Mouse (Mus musculus) right cerebral cortex, adult 18-20 months (tissue): Measurements from ENCODE around the gene Gm45717.
"Not testable (repeated sequence)": the region's sequence is repeated elsewhere in the genome, so short reads cannot be mapped to it uniquely, and the experiment has no call there.

Source experiments
- DNase-seq: peaks from one replicate; pipeline ENCODE4 v3.0.0; 2022; ENCODE audit warnings: mixed read lengths

The Gm45717 gene

DNA sequence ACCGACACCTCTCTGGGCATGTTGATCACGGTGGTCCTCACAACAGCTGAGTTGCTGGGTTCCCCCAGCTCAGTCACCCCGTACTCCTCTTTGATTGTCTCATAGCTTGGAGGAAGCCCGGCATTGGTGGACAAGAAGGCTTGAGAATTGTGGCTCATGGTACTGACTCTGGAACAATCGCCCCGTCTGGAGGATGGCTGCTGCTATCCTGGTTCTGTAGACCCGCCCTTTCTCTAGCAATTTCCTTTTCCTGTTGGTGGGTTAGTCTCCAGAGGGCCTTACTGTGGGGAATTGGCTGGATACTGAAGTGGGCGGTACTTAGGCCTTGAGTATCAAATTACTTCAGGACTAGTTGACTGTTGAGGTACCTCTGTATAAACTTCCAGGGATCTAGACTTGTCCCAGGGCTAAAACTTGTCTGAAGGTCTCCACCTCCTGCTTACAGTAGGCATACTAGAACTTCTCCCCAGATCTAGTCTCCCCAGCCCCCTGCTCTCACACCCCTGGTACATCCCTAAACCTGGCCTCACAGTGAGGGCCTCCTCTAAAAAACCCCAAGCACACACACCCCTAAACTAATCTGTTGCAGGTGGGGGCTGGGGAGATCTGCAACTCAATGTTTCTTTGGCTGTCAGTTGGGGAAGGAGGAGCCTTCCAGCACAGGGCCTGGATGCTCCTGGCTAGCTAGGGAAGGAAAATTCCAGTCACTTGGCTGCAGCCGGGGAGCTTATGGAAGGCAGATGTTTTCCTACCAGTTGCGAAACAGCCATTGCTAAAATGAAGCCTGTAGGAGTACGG is at the start of gene Gm45717, which contains the start of gene Ifitm2:
Gene Gm45717 (minus strand): TSS at position 180 of the 798 bp plus-strand sequence.
Gene Ifitm2 (minus strand): TSS at position 230 of the 798 bp plus-strand sequence.
- DNase-seq: peak; percentile 74

DNA sequence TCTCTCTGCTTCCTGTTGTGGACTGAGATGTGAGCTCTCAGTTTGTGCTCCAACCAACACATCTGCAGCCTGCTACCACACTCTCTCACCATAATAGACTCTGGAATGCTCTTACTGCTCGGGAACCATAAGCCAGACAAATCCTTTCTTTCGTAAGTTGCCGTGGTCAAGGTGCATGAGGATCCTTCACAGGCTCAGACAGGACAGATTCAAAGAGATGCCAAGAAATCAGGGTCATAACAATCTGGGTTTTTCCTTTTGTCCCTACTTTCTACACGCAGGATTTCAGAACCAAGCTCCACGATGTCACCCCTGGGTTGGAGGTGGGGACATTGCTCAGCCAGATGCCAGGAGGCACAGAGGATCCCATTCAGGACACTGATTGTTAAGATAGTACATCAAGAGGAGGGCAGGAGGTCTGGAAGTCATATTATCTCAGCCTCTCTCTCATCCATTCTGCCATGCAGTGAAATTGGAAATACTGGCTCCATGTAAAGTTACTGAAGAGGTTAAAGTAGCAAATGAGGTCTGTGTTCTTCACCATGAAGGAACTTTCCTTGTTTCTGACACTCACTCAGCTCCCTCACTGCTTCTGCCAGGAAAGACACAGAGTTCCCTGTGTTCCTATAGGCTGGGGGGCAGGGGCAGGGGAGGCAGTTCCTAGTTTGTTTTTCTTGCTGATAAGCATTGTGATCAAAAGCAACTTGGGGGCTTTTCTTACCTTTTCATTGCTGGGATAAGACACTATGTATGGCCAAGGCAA is 47.7 kb upstream of the Gm45717 start:
- no peak for DNase-seq

DNA sequence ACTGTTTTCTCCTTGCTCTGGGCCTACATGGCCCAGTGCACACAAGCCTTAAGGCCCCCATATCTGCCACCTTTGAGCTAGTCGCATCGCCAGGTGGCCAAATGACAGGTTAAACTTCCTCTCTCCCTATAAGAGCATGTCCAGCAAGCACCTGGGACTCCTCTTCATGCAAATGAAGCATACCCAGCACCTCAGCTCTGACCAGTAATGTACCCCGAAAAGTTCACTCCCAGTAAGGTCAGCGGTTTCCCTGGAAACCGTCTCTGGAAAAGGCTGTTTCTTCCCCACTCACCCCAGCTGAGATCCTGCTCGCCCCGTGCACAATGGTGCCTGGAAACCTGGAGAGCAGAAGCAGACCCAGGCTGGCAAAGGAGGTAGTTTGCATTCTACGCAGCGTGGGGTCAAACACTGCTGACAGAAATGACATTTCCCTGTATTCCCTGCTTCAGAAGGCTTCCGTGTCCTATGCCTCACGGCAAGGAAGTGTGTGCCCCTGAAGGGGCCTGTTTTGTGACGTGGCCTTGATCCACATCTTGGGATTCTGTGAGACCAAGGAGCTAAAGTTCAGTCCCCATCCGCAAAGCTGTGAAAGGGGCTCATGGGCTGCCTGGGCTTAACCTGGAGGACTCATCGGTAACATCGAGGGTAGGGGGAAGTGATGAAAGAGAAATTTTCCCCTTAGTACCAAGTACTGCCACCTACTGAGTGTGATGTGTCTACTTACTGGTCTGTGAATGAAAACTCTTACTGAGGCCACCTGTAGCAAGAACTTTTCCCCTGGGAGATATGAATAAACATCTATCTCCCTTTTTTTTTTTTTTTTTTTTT is 45.4 kb upstream of the Gm45717 start:
- no peak for DNase-seq

DNA sequence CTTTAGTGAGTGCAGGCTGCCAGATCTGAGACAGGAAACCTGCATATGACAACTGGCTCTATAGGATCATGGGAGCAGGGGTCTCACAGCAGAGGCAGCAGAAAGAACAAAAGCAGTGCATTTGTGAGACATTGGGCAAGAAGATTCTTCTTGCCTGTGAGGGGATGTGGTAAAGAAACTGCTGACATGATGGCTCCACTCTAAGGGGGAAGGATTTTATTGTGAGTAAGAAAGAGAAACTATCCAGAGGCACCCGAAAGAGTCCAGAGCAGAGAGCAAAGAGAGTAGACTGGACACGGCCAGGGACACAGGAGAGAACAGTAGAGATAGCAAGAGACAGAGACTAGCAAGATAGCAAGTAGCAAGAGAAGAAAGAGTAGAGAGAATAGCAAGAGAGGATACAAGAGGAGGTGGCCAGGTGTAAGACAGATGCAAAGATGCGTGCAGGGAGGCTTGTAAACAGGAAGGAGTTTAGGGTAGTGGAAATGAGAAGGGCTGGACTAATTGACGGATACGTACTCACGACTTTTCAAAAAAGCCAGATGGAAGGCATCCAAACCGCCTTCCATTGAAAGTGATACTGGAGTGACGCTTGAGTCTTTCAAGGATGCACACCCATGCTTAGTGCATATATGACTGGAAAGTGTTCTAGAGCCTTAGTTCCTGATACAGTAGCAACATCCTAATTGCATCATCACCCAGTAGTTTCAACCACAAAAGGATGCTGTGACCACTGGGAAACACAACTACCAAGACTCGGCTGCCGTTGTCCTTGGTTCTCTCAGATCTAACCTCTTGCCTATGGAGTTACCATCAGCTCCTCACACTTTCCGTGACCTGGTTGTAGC is 43.3 kb upstream of the Gm45717 start:
- no peak for DNase-seq

DNA sequence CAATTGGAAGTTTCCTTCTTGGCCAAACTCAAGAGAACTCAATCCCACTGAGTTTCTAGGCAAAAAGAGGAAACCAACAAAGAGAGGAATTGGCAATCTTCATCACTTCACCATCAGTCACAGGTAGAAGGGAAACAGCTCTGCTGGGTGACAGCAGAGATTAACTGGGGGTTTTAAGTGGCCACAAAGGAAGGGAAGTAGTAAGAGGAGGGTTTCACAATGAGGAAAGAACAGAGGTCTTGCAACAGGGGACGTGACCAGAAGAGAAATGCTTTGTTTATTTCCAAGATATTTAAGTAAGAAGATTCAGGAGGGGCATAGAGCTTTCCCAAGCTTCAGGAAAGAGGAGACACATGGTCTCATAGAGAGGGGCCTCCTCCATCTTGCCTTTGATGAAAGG is 42.1 kb upstream of the Gm45717 start:
- no peak for DNase-seq

DNA sequence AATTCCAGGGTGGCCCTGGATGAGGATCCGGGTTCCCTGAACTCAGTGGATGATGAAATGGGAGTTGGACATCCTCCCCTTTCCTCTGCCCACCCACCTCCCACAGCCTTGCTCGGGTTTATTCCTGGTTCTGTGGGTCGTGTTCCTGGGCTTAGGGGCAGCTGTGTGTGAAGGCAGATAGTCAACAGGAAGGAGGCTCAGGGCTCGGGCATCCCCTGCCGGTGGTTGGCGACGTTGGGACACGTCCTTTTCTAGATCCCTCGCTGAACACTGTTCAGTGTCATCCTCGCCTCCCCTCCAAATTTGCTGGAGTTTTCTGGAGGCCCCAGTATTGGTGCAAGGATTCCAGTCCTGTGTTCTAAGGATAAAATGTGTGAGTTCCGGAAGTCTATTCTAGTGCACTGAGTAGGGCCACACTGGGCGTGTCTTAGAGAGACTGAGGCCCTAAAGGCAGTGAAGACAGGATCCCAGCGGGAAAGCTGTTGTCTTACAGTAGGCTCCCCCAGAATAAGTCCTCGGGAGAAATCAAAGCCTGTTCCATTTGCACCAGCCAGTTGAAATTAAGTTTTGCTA is 35.5 kb upstream of the Gm45717 start:
- DNase-seq: no peak

DNA sequence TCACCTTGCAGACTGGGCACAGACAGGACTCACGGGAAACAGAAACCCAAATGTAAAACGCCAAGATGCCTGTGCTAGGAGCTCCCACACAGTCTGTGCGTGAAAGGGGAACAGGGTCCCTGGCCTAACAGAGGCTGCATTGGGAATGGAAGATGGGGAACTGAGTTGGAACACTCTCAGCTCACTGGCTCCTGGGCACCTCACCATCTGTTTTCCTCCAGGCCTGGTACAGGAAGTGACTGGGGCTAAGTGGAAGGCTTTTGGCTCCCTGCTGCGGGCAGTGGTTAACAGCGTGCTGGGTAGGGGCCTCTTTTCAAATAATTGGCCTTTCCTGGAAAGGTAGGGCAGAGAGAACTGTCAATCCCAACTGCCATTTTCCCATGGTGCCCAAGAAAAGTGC is 34.9 kb upstream of the Gm45717 start:
- DNase-seq: no peak

DNA sequence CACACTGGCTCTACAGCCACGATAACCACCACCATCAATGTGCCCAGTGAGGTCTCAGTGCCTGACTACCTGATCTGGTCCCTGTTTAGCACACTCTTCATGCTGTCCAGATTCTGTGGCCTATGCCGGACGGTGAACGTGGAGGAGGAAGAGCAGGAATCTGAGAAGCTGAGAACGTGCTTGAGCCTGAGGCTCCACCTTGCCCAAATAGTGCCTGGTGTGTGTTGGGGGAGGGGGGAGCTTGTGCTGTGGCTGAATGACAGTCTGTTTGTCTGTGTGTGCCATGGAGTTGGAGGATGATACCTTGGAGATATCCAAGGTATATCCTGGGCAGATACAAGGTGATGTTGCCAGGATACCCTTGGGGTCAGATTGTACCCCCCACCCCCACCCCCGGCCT is 34.4 kb upstream of the Gm45717 start:
- no peak for DNase-seq

DNA sequence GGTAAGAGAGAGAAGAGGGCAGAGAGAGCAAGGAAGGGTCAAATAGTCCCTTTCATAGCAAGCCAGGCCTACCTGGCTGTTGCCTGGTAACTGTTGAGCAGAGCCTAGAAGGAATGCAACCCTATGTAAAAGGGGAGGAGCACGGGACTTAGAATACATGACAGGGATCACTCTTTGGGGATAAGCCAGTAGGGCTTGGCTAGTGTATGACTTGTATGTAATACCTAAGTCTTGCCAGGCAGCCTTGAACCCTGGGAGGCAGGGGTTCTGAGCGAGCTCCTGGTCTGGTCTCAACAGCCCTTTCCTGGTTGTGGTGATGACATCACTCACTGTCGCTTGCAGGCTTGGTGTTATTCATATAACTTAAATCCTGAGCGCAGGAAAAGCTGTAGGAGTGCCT is 33.3 kb upstream of the Gm45717 start:
- no peak for DNase-seq

DNA sequence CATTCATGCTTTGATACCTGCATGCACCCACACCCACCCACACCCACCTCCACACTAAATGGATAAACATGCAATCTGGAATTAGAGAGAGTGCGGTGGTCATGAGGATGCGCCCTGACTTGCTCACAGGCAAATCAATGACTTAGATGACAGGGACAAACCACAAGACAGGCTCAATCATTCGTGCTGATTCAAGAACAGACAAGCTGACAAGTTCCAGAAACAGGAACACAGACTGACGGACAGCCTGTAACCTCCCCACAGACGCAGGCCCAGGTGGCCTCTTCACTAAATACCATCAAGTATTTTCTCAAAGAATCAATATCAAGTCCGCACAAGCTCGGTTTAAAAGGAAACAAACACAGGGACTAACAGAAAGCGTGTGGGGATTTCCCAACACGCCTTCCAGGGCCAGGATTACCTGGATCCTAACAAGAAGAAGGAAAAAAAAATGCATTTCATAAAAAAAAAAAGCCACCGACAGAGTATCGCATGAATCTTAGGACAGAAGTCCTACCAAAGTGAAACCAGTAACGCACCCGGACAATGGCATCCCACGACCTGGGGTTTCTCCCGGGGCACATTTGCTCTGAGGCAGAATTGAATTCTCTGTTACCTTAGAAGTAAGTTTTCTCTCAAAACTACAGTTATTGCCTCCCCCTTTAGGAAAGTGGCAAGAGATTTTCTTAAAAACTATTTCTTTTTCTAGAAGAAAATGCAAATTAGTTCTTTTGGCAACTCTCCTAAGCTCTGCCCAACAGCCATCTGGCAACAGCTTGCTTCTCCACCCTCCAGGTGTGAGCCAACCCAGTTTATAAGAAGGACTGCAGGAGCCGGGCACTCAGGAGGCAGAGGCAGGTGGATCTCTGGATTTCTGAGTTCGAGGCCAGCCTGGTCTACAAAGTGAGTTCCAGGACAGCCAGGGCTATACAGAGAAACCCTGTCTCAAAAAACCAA is 31.7 kb upstream of the Gm45717 start:
- DNase-seq: peak; percentile 62

DNA sequence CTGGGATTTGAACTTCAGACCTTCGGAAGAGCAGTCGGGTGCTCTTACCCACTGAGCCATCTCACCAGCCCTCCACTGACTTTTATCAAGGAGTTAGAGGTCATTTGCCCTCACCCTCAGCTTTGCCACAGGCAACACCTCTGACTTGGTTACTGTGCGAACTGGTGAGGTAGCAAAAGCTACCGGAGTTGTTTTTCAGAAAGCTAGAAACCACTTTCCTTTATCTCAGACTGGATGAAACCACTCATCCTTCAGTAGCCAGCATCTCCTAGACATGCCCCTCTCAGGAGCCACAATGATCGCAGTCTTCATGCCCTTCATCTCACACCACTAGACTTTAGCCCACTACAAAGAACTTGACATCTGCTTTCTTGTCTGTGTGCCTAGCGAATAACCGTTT is 27.2 kb upstream of the Gm45717 start:
- DNase-seq: no peak

DNA sequence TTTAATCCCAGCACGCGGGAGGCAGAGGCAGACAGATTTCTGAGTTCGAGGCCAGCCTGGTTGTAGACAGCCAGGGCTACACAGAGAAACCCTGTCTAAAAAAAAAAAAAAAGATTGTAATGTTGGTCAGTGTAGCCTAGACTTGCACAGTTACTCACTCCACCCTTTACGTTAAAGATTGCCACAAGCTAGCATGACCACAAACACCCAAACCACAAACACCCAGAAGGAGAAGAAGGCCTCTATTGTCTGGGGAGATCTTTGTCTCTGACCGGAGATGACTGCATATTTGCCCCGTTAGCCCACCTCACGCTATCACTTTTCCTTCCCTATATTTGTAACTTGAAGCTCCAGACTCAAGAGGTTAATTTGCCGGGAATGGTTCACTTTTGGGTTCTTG is 26.0 kb upstream of the Gm45717 start:
- DNase-seq: no peak

DNA sequence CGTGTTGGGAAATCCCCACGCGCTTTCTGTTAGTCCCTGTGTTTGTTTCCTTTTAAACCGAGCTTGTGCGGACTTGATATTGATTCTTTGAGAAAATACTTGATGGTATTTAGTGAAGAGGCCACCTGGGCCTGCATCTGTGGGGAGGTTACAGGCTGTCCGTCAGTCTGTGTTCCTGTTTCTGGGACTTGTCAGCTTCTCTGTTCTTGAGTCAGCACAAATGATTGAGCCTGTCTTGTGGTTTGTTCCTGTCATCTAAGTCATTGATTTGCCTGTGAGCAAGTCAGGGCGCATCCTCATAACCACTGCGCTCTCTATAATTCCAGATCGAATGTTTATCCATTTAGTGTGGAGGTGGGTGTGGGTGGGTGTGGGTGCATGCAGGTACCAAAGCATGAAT is 21.0 kb upstream of the Gm45717 start:
- not testable (repeated sequence) for DNase-seq

DNA sequence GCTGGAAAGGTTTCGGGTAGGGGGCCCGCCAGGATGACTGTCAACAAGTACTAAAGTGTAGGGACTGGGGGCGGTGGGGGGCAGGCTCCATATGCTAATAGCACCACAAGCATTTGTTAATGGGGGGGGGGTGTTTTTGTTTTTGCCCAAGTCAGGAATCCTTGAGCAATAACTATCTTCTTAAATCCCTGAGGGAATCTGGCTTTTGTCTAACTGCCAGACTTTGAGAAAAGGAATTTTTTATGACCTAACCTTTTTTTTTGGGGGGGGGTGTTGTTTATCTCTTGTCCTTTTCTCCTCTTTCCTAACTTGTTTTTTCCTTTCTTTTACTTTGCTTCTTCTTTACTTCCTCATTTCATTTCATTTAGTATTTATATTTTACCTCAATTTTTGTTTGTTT is 19.7 kb upstream of the Gm45717 start:
- DNase-seq: no peak

DNA sequence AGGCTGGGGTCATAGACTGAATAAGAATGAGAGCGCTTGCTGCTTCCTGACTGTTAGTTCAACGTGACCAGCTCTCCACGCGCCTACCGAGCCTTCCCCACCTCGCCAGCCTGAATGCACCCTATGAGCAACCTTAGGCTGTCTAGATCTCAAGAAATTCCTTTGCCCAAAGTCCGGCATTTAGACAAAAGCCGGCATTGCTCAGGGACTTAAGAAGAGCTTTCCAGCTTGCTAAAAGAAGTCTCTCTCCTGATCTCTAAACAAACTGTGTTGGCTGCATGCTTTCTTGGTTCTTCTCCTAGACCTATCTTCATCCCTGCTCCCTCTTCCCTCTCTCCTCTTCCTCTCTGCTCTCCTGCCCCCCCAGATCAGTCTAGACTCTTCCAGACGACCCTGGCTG is 19.2 kb upstream of the Gm45717 start:
- no peak for DNase-seq

DNA sequence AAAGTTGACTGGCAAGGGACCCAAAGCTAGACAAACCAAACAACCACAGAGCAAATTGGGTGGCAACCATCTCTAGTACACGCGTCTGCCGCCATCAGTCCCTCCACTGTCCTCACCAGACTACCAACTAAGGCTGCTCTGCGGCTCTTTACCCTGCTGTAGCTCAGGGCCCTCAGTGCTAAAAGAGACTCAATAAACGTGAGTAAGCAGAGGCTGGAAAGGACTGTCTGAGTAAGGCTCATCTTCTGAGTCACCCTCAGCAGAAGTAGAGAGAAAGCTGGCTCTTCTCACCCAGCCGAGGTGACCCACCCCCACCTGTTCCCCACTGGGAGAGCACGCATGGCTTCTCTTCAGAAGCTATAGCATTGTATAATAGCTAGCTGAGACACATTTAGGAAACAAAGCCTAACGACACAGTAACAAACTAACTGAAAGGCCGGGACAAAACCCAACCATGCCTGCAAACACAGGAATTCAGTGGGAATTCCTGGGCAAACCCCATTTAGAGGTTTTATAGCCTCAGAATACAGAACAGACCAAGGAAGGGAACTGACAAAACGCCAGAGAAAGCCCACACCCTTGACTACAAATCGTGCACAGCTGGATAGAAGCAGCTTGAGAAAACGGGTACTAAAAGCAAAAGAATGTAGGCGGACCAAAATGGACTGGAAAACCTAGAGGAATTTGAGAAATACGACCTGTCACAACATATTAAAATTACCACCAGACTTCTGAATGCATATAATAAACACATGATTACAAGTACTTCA is 17.8 kb upstream of the Gm45717 start:
- DNase-seq: peak; percentile 39

DNA sequence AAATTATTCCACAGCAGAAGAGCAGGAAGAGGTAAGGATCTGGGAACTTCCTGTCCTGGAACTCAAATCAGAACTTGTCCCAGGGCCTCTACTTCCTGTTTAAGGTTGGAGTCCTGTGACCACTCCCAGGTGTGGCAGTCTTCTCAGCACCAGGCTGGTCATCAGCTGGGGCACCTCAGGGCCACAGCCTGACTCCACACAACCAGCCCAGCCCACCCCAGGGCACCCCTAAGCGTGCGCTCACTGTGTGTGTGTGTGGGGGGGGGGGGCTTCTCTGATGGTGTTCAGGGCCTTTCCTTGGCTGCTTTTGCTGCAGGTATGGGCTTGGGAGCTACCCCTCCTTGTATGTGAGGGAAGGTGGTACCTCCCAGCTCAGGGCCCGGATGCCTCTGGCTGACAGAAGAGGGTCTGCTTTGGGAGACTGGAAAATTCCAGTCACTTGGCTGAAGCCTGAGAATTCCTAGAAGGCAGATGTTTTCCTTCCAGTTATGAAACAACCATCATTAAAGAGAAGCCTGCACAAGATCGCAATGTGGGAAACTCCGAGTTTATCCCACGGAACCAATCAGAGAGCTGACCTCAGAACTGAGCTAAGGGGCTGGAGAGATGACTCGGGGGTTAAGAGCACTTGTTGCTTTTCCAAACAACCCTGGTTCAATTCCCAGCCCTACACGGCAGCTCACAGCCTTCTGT is 15.9 kb upstream of the Gm45717 start:
- no peak for DNase-seq

DNA sequence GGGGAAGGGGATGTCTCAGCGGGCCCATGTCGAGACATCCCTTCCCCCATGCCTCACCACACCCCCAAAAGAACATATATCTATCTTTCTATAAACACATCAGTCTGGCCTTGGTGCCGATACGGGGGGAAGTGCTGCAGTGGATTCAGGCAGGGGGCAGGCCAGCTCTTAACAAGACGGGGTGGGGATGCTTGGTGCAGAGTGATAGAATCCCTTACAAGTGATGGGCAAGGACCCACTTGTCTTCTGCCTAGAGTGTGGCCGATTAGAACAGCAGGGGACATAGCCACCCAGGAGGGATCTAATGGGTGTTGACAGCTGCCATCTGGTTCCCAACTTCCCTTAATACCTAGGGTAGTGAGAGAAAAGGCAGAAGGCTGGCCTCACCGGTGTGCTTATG is 15.2 kb upstream of the Gm45717 start:
- DNase-seq: no peak

DNA sequence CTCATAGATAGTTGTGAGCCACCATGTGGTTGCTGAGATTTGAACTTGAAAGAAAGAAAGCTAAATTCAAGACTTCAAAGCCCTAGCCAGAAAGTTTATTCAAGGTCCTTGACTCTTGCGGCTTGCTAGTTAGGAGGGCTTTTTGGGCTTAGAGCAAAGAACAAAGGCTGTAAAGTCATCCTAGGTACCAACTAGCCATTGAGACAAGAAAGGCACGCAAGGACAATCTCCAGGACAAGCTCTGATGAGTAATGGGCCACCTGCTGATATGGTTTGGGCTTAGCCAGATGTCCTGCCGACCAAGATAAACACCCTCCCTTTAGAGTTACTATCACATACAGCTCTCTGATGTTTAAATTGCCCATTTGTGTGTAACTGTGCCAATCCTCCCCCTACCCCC is 13.0 kb upstream of the Gm45717 start:
- not testable (repeated sequence) for DNase-seq
